Comparison of ENCODE assay signal across 16 mouse cellular contexts in the genomic region with DNA sequence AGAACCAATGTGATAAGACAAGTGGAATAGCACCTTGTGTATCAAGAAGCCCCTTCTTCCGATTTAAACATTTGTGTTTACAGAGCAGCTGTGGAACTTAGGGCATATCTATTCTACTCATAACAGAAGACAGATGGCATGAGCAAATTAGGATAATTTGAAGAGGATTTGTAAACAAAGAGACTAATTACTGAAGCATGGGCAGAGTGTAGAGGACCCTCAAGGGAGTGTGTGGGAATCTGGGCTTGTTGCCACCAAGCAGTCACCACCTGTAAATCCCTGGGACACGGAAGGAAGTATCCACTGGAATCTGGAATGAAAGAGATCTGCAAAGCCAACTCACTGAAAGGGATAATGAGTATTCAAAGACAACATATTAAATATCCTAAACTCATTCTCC.
DNase-seq lines count a peak whose midpoint lies in the region; ATAC-seq and TF ChIP-seq lines count a peak whose summit lies in the region.
"Had no signal": no experiment of that assay in that cellular context is flagged by ENCODE, and none has a peak within 500 bp of the region (broad histone marks: within the 10 kb centered on the region; RNA-seq: fewer than 3 reads in every experiment).

No protein-coding gene starts in this region.

- no peak for TF ChIP-seq POLR2A in brain, embryonic 14.5 days (IDR thresholded peaks at IDR 0.05; ENCODE audit: borderline replicate concordance, extremely low read depth, insufficient read depth, insufficient read length, poor library complexity, severe bottlenecking)

- no peak for DNase-seq in hindbrain, embryonic 14.5 days (ENCODE audit: low spot score)
- no peak for DNase-seq in hindbrain, embryonic 10.5 days (ENCODE audit: low spot score)
- peak; percentile 82 for DNase-seq in brain, embryonic 14.5 days (ENCODE audit: low read depth)
- DNase-seq in cerebellum, postnatal 25 days, result peak; percentile 4 to 30
- peak; percentile 58 for DNase-seq in hindbrain, postnatal 0 days (ENCODE audit: low spot score)
- DNase-seq in frontal cortex, postnatal 36 days (ENCODE audit: low spot score in 2 of 2), result no peak
- no peak for DNase-seq in kidney, postnatal 10 days
- DNase-seq: heart, postnatal 4 days; lung, embryonic 14.5 days; thymus, postnatal 36 days had no signal

- no peak overlapping the region for H3K4me3 ChIP-seq in hindbrain, embryonic 14.5 days (replicated peaks; ENCODE audit: low read length)
- H3K4me3 ChIP-seq in hindbrain, embryonic 10.5 days, result no peak overlapping the region
- no peak overlapping the region for H3K4me3 ChIP-seq in hindbrain, postnatal 0 days (ENCODE audit: low read length)
- H3K4me3 ChIP-seq: heart, embryonic 13.5 days; liver, embryonic 12.5 days; neural tube, embryonic 12.5 days had no signal

- H3K4me1 ChIP-seq in hindbrain, embryonic 14.5 days (replicated peaks; ENCODE audit: control insufficient read depth, insufficient read depth, low read length), result no peaks in the 10 kb centered on the region
- no peaks in the 10 kb centered on the region for H3K4me1 ChIP-seq in hindbrain, embryonic 10.5 days (replicated peaks)
- no peaks in the 10 kb centered on the region for H3K4me1 ChIP-seq in hindbrain, postnatal 0 days (ENCODE audit: insufficient read depth, low read length)
- H3K4me1 ChIP-seq: heart, embryonic 13.5 days; liver, embryonic 12.5 days; neural tube, embryonic 12.5 days had no signal

- no peak overlapping the region for H3K27ac ChIP-seq in hindbrain, embryonic 14.5 days
- H3K27ac ChIP-seq in hindbrain, embryonic 10.5 days, result no peak overlapping the region
- no peak overlapping the region for H3K27ac ChIP-seq in hindbrain, postnatal 0 days
- H3K27ac ChIP-seq: heart, embryonic 13.5 days; kidney, postnatal 0 days; liver, embryonic 12.5 days; macrophage; neural tube, embryonic 12.5 days had no signal

- TF ChIP-seq CTCF in brain, embryonic 14.5 days (IDR thresholded peaks at IDR 0.05; ENCODE audit: borderline replicate concordance, extremely low read depth, insufficient read depth, insufficient read length), result no peak
- TF ChIP-seq CTCF in hindbrain, postnatal 0 days (IDR thresholded peaks at IDR 0.05; ENCODE audit: low read depth), result no peak

- H3K27me3 ChIP-seq in hindbrain, embryonic 14.5 days (ENCODE audit: control insufficient read depth, insufficient read depth, low read length), result no peaks in the 10 kb centered on the region
- no peaks in the 10 kb centered on the region for H3K27me3 ChIP-seq in hindbrain, embryonic 10.5 days (ENCODE audit: insufficient read depth, poor library complexity, severe bottlenecking)
- no peaks in the 10 kb centered on the region for H3K27me3 ChIP-seq in hindbrain, postnatal 0 days (ENCODE audit: insufficient read depth, low read length)
- H3K27me3 ChIP-seq: heart, embryonic 13.5 days; liver, embryonic 12.5 days; neural tube, embryonic 12.5 days had no signal

- H3K4me2 ChIP-seq in hindbrain, embryonic 14.5 days (replicated peaks), result no peak overlapping the region
- no peak overlapping the region for H3K4me2 ChIP-seq in hindbrain, postnatal 0 days (ENCODE audit: low read depth, low read length)
- H3K4me2 ChIP-seq: heart, embryonic 13.5 days; liver, embryonic 12.5 days; lung, embryonic 14.5 days; neural tube, embryonic 12.5 days had no signal

- H3K9me3 ChIP-seq in hindbrain, embryonic 14.5 days (ENCODE audit: control insufficient read depth, low read length), result no peaks in the 10 kb centered on the region
- no peaks in the 10 kb centered on the region for H3K9me3 ChIP-seq in hindbrain, embryonic 10.5 days
- H3K9me3 ChIP-seq in hindbrain, postnatal 0 days (ENCODE audit: low read length), result no peaks in the 10 kb centered on the region
- H3K9me3 ChIP-seq: heart, embryonic 13.5 days; liver, embryonic 12.5 days; neural tube, embryonic 12.5 days had no signal

- no peak overlapping the region for H3K9ac ChIP-seq in hindbrain, embryonic 14.5 days
- H3K9ac ChIP-seq in hindbrain, postnatal 0 days (replicated peaks; ENCODE audit: low read length), result no peak overlapping the region
- H3K9ac ChIP-seq: heart, embryonic 13.5 days; liver, embryonic 12.5 days; lung, embryonic 14.5 days; neural tube, embryonic 12.5 days had no signal

- H3K36me3 ChIP-seq in hindbrain, embryonic 14.5 days (replicated peaks; ENCODE audit: control insufficient read depth, insufficient read depth), result no peaks in the 10 kb centered on the region
- H3K36me3 ChIP-seq in hindbrain, embryonic 10.5 days, result no peaks in the 10 kb centered on the region
- H3K36me3 ChIP-seq in hindbrain, postnatal 0 days (ENCODE audit: insufficient read depth, low read length), result no peaks in the 10 kb centered on the region
- H3K36me3 ChIP-seq: heart, embryonic 13.5 days; liver, embryonic 12.5 days; neural tube, embryonic 12.5 days had no signal

- WGBS in hindbrain, embryonic 14.5 days, result 62% methylated on average over 2 of the region's 2 CpGs
- WGBS in hindbrain, embryonic 10.5 days, result 73% methylated on average over 2 of the region's 2 CpGs
- 30% methylated on average over 2 of the region's 2 CpGs for WGBS in hindbrain, postnatal 0 days

- ATAC-seq in hindbrain, embryonic 14.5 days (ENCODE audit: low FRiP score), result peak; percentile 88
- ATAC-seq in hindbrain, postnatal 0 days, result peak; percentile 74
- ATAC-seq: intestine, postnatal 0 days; liver, embryonic 12.5 days had no signal

Comparison
In these comparisons a context has a peak if more than half of its experiments do, and no peak if none do; other contexts are left out.
1. DNase-seq: peak in brain, embryonic 14.5 days (single experiment), cerebellum, postnatal 25 days (2 of 2) and hindbrain, postnatal 0 days (single experiment); none in hindbrain, embryonic 14.5 days (single experiment), hindbrain, embryonic 10.5 days (single experiment), frontal cortex, postnatal 36 days (0 of 2) and kidney, postnatal 10 days (single experiment).